Mouse (Mus musculus): ENCODE data around the gene Olfr980. TPM values are rescaled to one million over a fixed set of nuclear protein-coding genes. Genes with fewer than 3 reads are reported as not detected.
"Not testable (repeated sequence)": the region's sequence is repeated elsewhere in the genome, so short reads cannot be mapped to it uniquely, and the experiment has no call there.

Gene Olfr980
- total RNA-seq (2021) = not detected
- long read RNA-seq, experiment 1 = 0 reads
- long read RNA-seq, experiment 2 = 0 reads

- DNase-seq (ENCODE audit: extremely low spot score in 1 of 2, low spot score in 2 of 2) = no peak
- TF ChIP-seq CTCF (IDR thresholded peaks at IDR 0.05) = no peak
- no peak within 1 kb of the TSS for H3K27ac ChIP-seq
- intact Hi-C loops (cut with DNase I) = no loop called here
- H3K4me3 ChIP-seq = no peak within 1 kb of the TSS
These were observed at the start of gene Olfr980 for GRCm38 (mm10) chr9:40009482-40009881. Gene Olfr980, minus strand, starts transcription at chr9:40009582.

- DNase-seq (ENCODE audit: extremely low spot score in 1 of 2, low spot score in 2 of 2) = no peak
- TF ChIP-seq CTCF (IDR thresholded peaks at IDR 0.05) = no peak
- Histone ChIP-seq H3K4me3 (no peak overlapping the region), H3K27ac (no peak overlapping the region)
- intact Hi-C loops (cut with DNase I) = no loop called here
These were observed 40.8 kb upstream of the Olfr980 start for GRCm38 (mm10) chr9:40050138-40050537.

GRCm38 (mm10) chr9:40021164-40021563, 11.8 kb upstream of the Olfr980 start, which contains the start of gene Olfr981:
Gene Olfr981, plus strand, starts transcription at chr9:40021464.
- DNase-seq (ENCODE audit: extremely low spot score in 1 of 2, low spot score in 2 of 2) = no peak
- no peak within 1 kb of the TSS for H3K4me3 ChIP-seq
- no peak within 1 kb of the TSS for H3K27ac ChIP-seq
- intact Hi-C loops (cut with DNase I) = no loop called here
- no peak for TF ChIP-seq CTCF (IDR thresholded peaks at IDR 0.05)

GRCm38 (mm10) chr9:40003365-40003764, 6.0 kb downstream of the Olfr980 start, which contains the start of gene Olfr979:
Gene Olfr979, minus strand, starts transcription at chr9:40003465.
- intact Hi-C loops (cut with DNase I) = no loop called here
- no peak for TF ChIP-seq CTCF (IDR thresholded peaks at IDR 0.05)
- Histone ChIP-seq H3K27ac (no peak within 1 kb of the TSS), H3K4me3 (no peak within 1 kb of the TSS)
- DNase-seq (ENCODE audit: extremely low spot score in 1 of 2, low spot score in 2 of 2) = no peak

- intact Hi-C loops (cut with DNase I) = no loop called here
- H3K4me3 ChIP-seq = no peak within 1 kb of the TSS
- no peak within 1 kb of the TSS for H3K27ac ChIP-seq
- no peak for TF ChIP-seq CTCF (IDR thresholded peaks at IDR 0.05)
- no peak for DNase-seq (ENCODE audit: extremely low spot score in 1 of 2, low spot score in 2 of 2)
These were observed 17.6 kb downstream of the Olfr980 start, which contains the start of gene Olfr978 for GRCm38 (mm10) chr9:39991813-39992212. Gene Olfr978, plus strand, starts transcription at chr9:39992113.

- DNase-seq (ENCODE audit: extremely low spot score in 1 of 2, low spot score in 2 of 2); H3K27ac ChIP-seq; intact Hi-C loops (cut with DNase I); H3K4me3 ChIP-seq: not testable (repeated sequence)
These were observed 32.7 kb downstream of the Olfr980 start for GRCm38 (mm10) chr9:39976581-39977145.

GRCm38 (mm10) chr9:39961033-39961432, 48.3 kb downstream of the Olfr980 start, which contains the start of gene Olfr976:
Gene Olfr976, minus strand, starts transcription at chr9:39961133.
- intact Hi-C loops (cut with DNase I); DNase-seq (ENCODE audit: extremely low spot score in 1 of 2, low spot score in 2 of 2); H3K27ac ChIP-seq; H3K4me3 ChIP-seq: not testable (repeated sequence)

Other genes starting within 250 kb of the Olfr980 start
- not detected for gene Olfr968, start 226.3 kb downstream of the Olfr980 start, total RNA-seq (2021)
- not detected for gene Olfr969, start 218.6 kb downstream of the Olfr980 start, total RNA-seq (2021)
- not detected for gene Olfr970, start 200.7 kb downstream of the Olfr980 start, total RNA-seq (2021)
- gene Olfr971, start 172.7 kb downstream of the Olfr980 start, total RNA-seq (2021) = not detected
- not detected for gene Olfr972, start 143.2 kb downstream of the Olfr980 start, total RNA-seq (2021)
- not detected for gene Olfr229, start 102.2 kb downstream of the Olfr980 start, total RNA-seq (2021)
- not detected for gene Olfr974, start 72.1 kb downstream of the Olfr980 start, total RNA-seq (2021)
- gene Olfr975, start 57.5 kb downstream of the Olfr980 start, total RNA-seq (2021) = not detected
- gene Olfr976, start 48.4 kb downstream of the Olfr980 start, total RNA-seq (2021) = not detected
- gene Olfr978, start 17.5 kb downstream of the Olfr980 start, total RNA-seq (2021) = not detected
- not detected for gene Olfr979, start 6.1 kb downstream of the Olfr980 start, total RNA-seq (2021)
- gene Olfr981, start 11.9 kb upstream of the Olfr980 start, total RNA-seq (2021) = not detected
- not detected for gene Olfr982, start 64.2 kb upstream of the Olfr980 start, total RNA-seq (2021)
- not detected for gene Olfr983, start 84.0 kb upstream of the Olfr980 start, total RNA-seq (2021)
- gene Olfr984, start 104.6 kb upstream of the Olfr980 start, total RNA-seq (2021) = not detected
- gene Olfr985, start 120.6 kb upstream of the Olfr980 start, total RNA-seq (2021) = not detected
- not detected for gene Tmem225, start 138.5 kb upstream of the Olfr980 start, total RNA-seq (2021)
- under 1 TPM in 1 of 2 experiments, not detected in 1; 0.09 TPM for gene Olfr986, start 171.3 kb upstream of the Olfr980 start, total RNA-seq (2021)
- 1 to 10 TPM; 3.2 to 4.0 TPM for gene Zfp202, start 182.7 kb upstream of the Olfr980 start, total RNA-seq (2021)